Mouse (Mus musculus): ENCODE data around the gene C2cd2l. TPM values are rescaled to one million over a fixed set of nuclear protein-coding genes. Genes with fewer than 3 reads are reported as not detected.
A peak's percentile ranks its signal among the peaks of the same experiment; 100 is the strongest.
"Not testable (repeated sequence)": the region's sequence is repeated elsewhere in the genome, so short reads cannot be mapped to it uniquely, and the experiment has no call there.

Gene C2cd2l
- polyA plus RNA-seq, 1 experiment from 2014 or later: 10.1 TPM

- DNase-seq (ENCODE audit: low spot score): no peak
- H3K4me2 ChIP-seq (replicated peaks; ENCODE audit: low read depth, low read length): no peak overlapping the region
- no peak for ATAC-seq (ENCODE audit: low FRiP score)
- H3K4me3 ChIP-seq (ENCODE audit: low read depth, low read length): no peak overlapping the region
- WGBS: 77% methylated on average over 19 of the region's 19 CpGs
- H3K9ac ChIP-seq (ENCODE audit: low read depth, low read length): no peak overlapping the region
- H3K27ac ChIP-seq (ENCODE audit: low read depth, low read length): no peak overlapping the region
- no peaks in the 10 kb centered on the region for H3K9me3 ChIP-seq (ENCODE audit: control insufficient read depth, low read length)
- H3K27me3 ChIP-seq (ENCODE audit: control insufficient read depth, insufficient read depth, low read length): no peaks in the 10 kb centered on the region
- H3K4me1 ChIP-seq (replicated peaks; ENCODE audit: control insufficient read depth, insufficient read depth, low read length): peaks cover 5% of the 10 kb centered on the region
- peaks cover 6% of the 10 kb centered on the region for H3K36me3 ChIP-seq (ENCODE audit: control insufficient read depth, insufficient read depth, low read length)
These were observed 6.4 kb downstream of the C2cd2l start for GRCm38 (mm10) chr9:44313476-44314256.

GRCm38 (mm10) chr9:44311136-44312134, 8.7 kb downstream of the C2cd2l start:
- no peak overlapping the region for H3K27ac ChIP-seq (ENCODE audit: low read depth, low read length)
- peaks cover 2% of the 10 kb centered on the region; the same call in 1 of the 2 replicates for H3K4me1 ChIP-seq (replicated peaks; ENCODE audit: control insufficient read depth, insufficient read depth, low read length)
- no peaks in the 10 kb centered on the region for H3K27me3 ChIP-seq (ENCODE audit: control insufficient read depth, insufficient read depth, low read length)
- ATAC-seq (ENCODE audit: low FRiP score) (no peak), DNase-seq (ENCODE audit: low spot score) (no peak)
- H3K4me3 ChIP-seq (ENCODE audit: low read depth, low read length): no peak overlapping the region
- no peaks in the 10 kb centered on the region for H3K9me3 ChIP-seq (ENCODE audit: control insufficient read depth, low read length)
- 6% methylated on average over 27 of the region's 27 CpGs for WGBS
- H3K36me3 ChIP-seq (ENCODE audit: control insufficient read depth, insufficient read depth, low read length): peaks cover 6% of the 10 kb centered on the region
- no peak overlapping the region for H3K4me2 ChIP-seq (replicated peaks; ENCODE audit: low read depth, low read length)
- H3K9ac ChIP-seq (ENCODE audit: low read depth, low read length): 0 out of 2 replicates have a peak overlapping the region, but pooled peaks have one; percentile 15

GRCm38 (mm10) chr9:44310750-44311135, 9.3 kb downstream of the C2cd2l start:
- 25% methylated on average over 10 of the region's 10 CpGs for WGBS
- H3K27ac ChIP-seq (ENCODE audit: low read depth, low read length): no peak overlapping the region
- no peak overlapping the region for H3K4me3 ChIP-seq (ENCODE audit: low read depth, low read length)

GRCm38 (mm10) chr9:44309756-44310155, 10.3 kb downstream of the C2cd2l start:
- Histone ChIP-seq H3K27ac (ENCODE audit: low read depth, low read length) (no peak overlapping the region), H3K4me3 (ENCODE audit: low read depth, low read length) (no peak overlapping the region), H3K27me3 (ENCODE audit: control insufficient read depth, insufficient read depth, low read length) (no peaks in the 10 kb centered on the region), H3K4me1 (replicated peaks; ENCODE audit: control insufficient read depth, insufficient read depth, low read length) (peaks cover 2% of the 10 kb centered on the region), H3K36me3 (ENCODE audit: control insufficient read depth, insufficient read depth, low read length) (no peaks in the 10 kb centered on the region; the same call in 1 of the 2 replicates), H3K9me3 (ENCODE audit: control insufficient read depth, low read length) (no peaks in the 10 kb centered on the region), H3K4me2 (replicated peaks; ENCODE audit: low read depth, low read length) (no peak overlapping the region), H3K9ac (ENCODE audit: low read depth, low read length) (no peak overlapping the region)
- DNase-seq (ENCODE audit: low spot score) (no peak), ATAC-seq (ENCODE audit: low FRiP score) (no peak)
- WGBS: 70% methylated on average over 3 of the region's 3 CpGs

More at GRCm38 (mm10) chr9:44310750-44311135, 9.3 kb downstream of the C2cd2l start:
- peaks cover 2% of the 10 kb centered on the region; the same call in 1 of the 2 replicates for H3K4me1 ChIP-seq (replicated peaks; ENCODE audit: control insufficient read depth, insufficient read depth, low read length)
- no peak overlapping the region for H3K4me2 ChIP-seq (replicated peaks; ENCODE audit: low read depth, low read length)
- H3K27me3 ChIP-seq (ENCODE audit: control insufficient read depth, insufficient read depth, low read length): no peaks in the 10 kb centered on the region
- ATAC-seq (ENCODE audit: low FRiP score) (no peak), DNase-seq (ENCODE audit: low spot score) (no peak)
- H3K9ac ChIP-seq (ENCODE audit: low read depth, low read length): no peak overlapping the region
- H3K36me3 ChIP-seq (ENCODE audit: control insufficient read depth, insufficient read depth, low read length): peaks cover 2% of the 10 kb centered on the region
- H3K9me3 ChIP-seq (ENCODE audit: control insufficient read depth, low read length): no peaks in the 10 kb centered on the region

- Histone ChIP-seq H3K4me3 (ENCODE audit: low read depth, low read length) (no peak overlapping the region), H3K36me3 (ENCODE audit: control insufficient read depth, insufficient read depth, low read length) (no peaks in the 10 kb centered on the region), H3K27ac (ENCODE audit: low read depth, low read length) (no peak overlapping the region), H3K9me3 (ENCODE audit: control insufficient read depth, low read length) (no peaks in the 10 kb centered on the region), H3K4me2 (replicated peaks; ENCODE audit: low read depth, low read length) (no peak overlapping the region), H3K4me1 (replicated peaks; ENCODE audit: control insufficient read depth, insufficient read depth, low read length) (peaks cover 5% of the 10 kb centered on the region), H3K9ac (ENCODE audit: low read depth, low read length) (no peak overlapping the region), H3K27me3 (ENCODE audit: control insufficient read depth, insufficient read depth, low read length) (no peaks in the 10 kb centered on the region)
- ATAC-seq (ENCODE audit: low FRiP score) (no peak), DNase-seq (ENCODE audit: low spot score) (no peak)
- 88% methylated on average over 2 of the region's 2 CpGs for WGBS
These were observed 12.8 kb downstream of the C2cd2l start for GRCm38 (mm10) chr9:44307248-44307647.

GRCm38 (mm10) chr9:44306532-44306931, 13.6 kb downstream of the C2cd2l start:
- Histone ChIP-seq H3K9ac (ENCODE audit: low read depth, low read length) (no peak overlapping the region), H3K4me3 (ENCODE audit: low read depth, low read length) (no peak overlapping the region), H3K9me3 (ENCODE audit: control insufficient read depth, low read length) (no peaks in the 10 kb centered on the region), H3K27me3 (ENCODE audit: control insufficient read depth, insufficient read depth, low read length) (no peaks in the 10 kb centered on the region), H3K27ac (ENCODE audit: low read depth, low read length) (no peak overlapping the region), H3K4me1 (replicated peaks; ENCODE audit: control insufficient read depth, insufficient read depth, low read length) (peaks cover 5% of the 10 kb centered on the region), H3K36me3 (ENCODE audit: control insufficient read depth, insufficient read depth, low read length) (no peaks in the 10 kb centered on the region), H3K4me2 (replicated peaks; ENCODE audit: low read depth, low read length) (no peak overlapping the region)
- DNase-seq (ENCODE audit: low spot score) (no peak), ATAC-seq (ENCODE audit: low FRiP score) (no peak)
- WGBS: 91% methylated on average over 6 of the region's 6 CpGs

- no peaks in the 10 kb centered on the region for H3K27me3 ChIP-seq (ENCODE audit: control insufficient read depth, insufficient read depth, low read length)
- peak within 1 kb of the TSS; percentile 49 for H3K4me2 ChIP-seq (replicated peaks; ENCODE audit: low read depth, low read length)
- DNase-seq (ENCODE audit: low spot score) (peak; percentile 98), ATAC-seq (ENCODE audit: low FRiP score) (peak; percentile 98)
- under 1% methylated on average over 54 of the region's 54 CpGs for WGBS
- H3K36me3 ChIP-seq (ENCODE audit: control insufficient read depth, insufficient read depth, low read length): 0 out of 2 replicates have a peak, but pooled peaks cover 2% of the 10 kb centered on the region
- peak within 1 kb of the TSS; percentile 63 for H3K9ac ChIP-seq (ENCODE audit: low read depth, low read length)
- H3K9me3 ChIP-seq (ENCODE audit: control insufficient read depth, low read length): no peaks in the 10 kb centered on the region
- H3K27ac ChIP-seq (ENCODE audit: low read depth, low read length): 0 out of 2 replicates have a peak within 1 kb of the TSS, but pooled peaks have one; percentile 2
- peak within 1 kb of the TSS; percentile 58 for H3K4me3 ChIP-seq (ENCODE audit: low read depth, low read length)
- H3K4me1 ChIP-seq (replicated peaks; ENCODE audit: control insufficient read depth, insufficient read depth, low read length): peaks cover 3% of the 10 kb centered on the region; the same call in 1 of the 2 replicates
These were observed 14.5 kb downstream of the C2cd2l start, which contains the start of gene Hinfp for GRCm38 (mm10) chr9:44305466-44306079. TSS of gene Hinfp (minus strand) at chr9:44305671.

GRCm38 (mm10) chr9:44300001-44300400, 20.1 kb downstream of the C2cd2l start:
- not testable (repeated sequence) for H3K27me3 ChIP-seq (ENCODE audit: control insufficient read depth, insufficient read depth, low read length); H3K4me2 ChIP-seq (replicated peaks; ENCODE audit: low read depth, low read length); ATAC-seq (ENCODE audit: low FRiP score); DNase-seq (ENCODE audit: low spot score); H3K27ac ChIP-seq (ENCODE audit: low read depth, low read length); H3K9ac ChIP-seq (ENCODE audit: low read depth, low read length); H3K4me3 ChIP-seq (ENCODE audit: low read depth, low read length); H3K4me1 ChIP-seq (replicated peaks; ENCODE audit: control insufficient read depth, insufficient read depth, low read length); H3K9me3 ChIP-seq (ENCODE audit: control insufficient read depth, low read length)
- WGBS: 94% methylated on average over 3 of the region's 3 CpGs
- H3K36me3 ChIP-seq (ENCODE audit: control insufficient read depth, insufficient read depth, low read length): peaks cover 13% of the 10 kb centered on the region; the same call in 1 of the 2 replicates
